Mouse (Mus musculus): ENCODE results near the gene 2810408A11Rik.
"Not testable (repeated sequence)": the region's sequence is repeated elsewhere in the genome, so short reads cannot be mapped to it uniquely, and the experiment has no call there.

2810408A11Rik gene

GRCm38 (mm10) chr11:69878952-69879351 is 21.8 kb downstream of the 2810408A11Rik start:
- DNase-seq = no peak

GRCm38 (mm10) chr11:69878399-69878798 is 22.4 kb downstream of the 2810408A11Rik start:
- no peak for DNase-seq

- DNase-seq = no peak
Observed at GRCm38 (mm10) chr11:69877878-69878277, 22.9 kb downstream of the 2810408A11Rik start, which contains the start of gene Tmem95. TSS of gene Tmem95 (minus strand) at chr11:69878018.

- DNase-seq = peak; percentile 87
Observed at GRCm38 (mm10) chr11:69876867-69877266, 23.9 kb downstream of the 2810408A11Rik start.

GRCm38 (mm10) chr11:69876186-69876585 is 24.6 kb downstream of the 2810408A11Rik start:
- peak; percentile 54 for DNase-seq

- no peak for DNase-seq
Observed at GRCm38 (mm10) chr11:69872451-69872850, 28.3 kb downstream of the 2810408A11Rik start.

- DNase-seq = no peak
Observed at GRCm38 (mm10) chr11:69871822-69872221, 29.0 kb downstream of the 2810408A11Rik start.

- no peak for DNase-seq
Observed at GRCm38 (mm10) chr11:69870289-69871069, 30.3 kb downstream of the 2810408A11Rik start.

GRCm38 (mm10) chr11:69867335-69867734 is 33.5 kb downstream of the 2810408A11Rik start:
- DNase-seq = no peak

GRCm38 (mm10) chr11:69865561-69865960 is 35.2 kb downstream of the 2810408A11Rik start:
- no peak for DNase-seq

GRCm38 (mm10) chr11:69864138-69864860 is 36.5 kb downstream of the 2810408A11Rik start:
- no peak for DNase-seq

GRCm38 (mm10) chr11:69863729-69864128 is 37.1 kb downstream of the 2810408A11Rik start:
- DNase-seq = not testable (repeated sequence)

GRCm38 (mm10) chr11:69858113-69858998 is 42.4 kb downstream of the 2810408A11Rik start, which contains the start of gene Tnk1:
TSS of gene Tnk1 (minus strand) at chr11:69858730.
- peak; percentile 74 for DNase-seq

- DNase-seq = peak; percentile 41
Observed at GRCm38 (mm10) chr11:69855347-69855746, 45.4 kb downstream of the 2810408A11Rik start.

- DNase-seq = no peak
Observed at GRCm38 (mm10) chr11:69854680-69855079, 46.1 kb downstream of the 2810408A11Rik start.

- peak; percentile 50 for DNase-seq
Observed at GRCm38 (mm10) chr11:69853994-69854393, 46.8 kb downstream of the 2810408A11Rik start.

- DNase-seq = no peak
Observed at GRCm38 (mm10) chr11:69850754-69851153, 50.0 kb downstream of the 2810408A11Rik start.

GRCm38 (mm10) chr11:69849884-69850283 is 50.9 kb downstream of the 2810408A11Rik start:
- no peak for DNase-seq

- no peak for DNase-seq
Observed at GRCm38 (mm10) chr11:69849128-69849527, 51.7 kb downstream of the 2810408A11Rik start.

- no peak for DNase-seq
Observed at GRCm38 (mm10) chr11:69848021-69848420, 52.8 kb downstream of the 2810408A11Rik start.
